Mouse (Mus musculus) inflammation-experienced regulatory T-cells, adult 6 months (primary cell): ENCODE results near the gene Tgtp2. TPM values are rescaled to one million over a fixed set of nuclear protein-coding genes. Genes with fewer than 3 reads are reported as not detected.
A peak's percentile ranks its signal among the peaks of the same experiment; 100 is the strongest.
"Not testable (repeated sequence)": the region's sequence is repeated elsewhere in the genome, so short reads cannot be mapped to it uniquely, and the experiment has no call there.

Experiments used
- ATAC-seq: one replicate; pipeline ENCODE4 v1.8.0; 2017
- polyA plus RNA-seq, 3 experiments: library from polyadenylated mRNA; unstranded; fragments of 100-300 nt; shearing (Covaris generic); gene quantifications; one replicate each; pipeline ENCODE4 v1.2.1; 2017

Gene Tgtp2
- polyA plus RNA-seq, 3 experiments from 2014 or later = 344 to 542 (median 352) TPM

DNA sequence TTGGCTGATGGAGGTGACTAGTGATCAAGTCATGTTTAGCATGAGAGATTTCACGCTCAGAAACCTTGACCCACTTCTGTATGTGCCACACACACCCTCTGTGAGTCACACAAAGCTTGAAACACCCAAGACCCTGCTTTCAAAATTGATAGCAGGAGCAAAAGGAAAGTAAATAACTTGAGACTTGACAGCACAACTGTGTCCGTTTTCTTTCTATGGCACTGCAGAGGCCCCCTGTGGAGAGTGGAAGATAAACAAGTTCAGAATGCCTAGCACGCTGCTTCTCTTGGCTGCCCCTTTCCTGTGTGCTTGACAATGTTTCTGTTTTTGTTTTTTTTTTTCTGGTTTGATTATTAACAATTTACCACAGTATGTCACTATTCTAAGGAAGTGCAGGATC, 20.9 kb upstream of the Tgtp2 start:
- peak; percentile 49 for ATAC-seq

DNA sequence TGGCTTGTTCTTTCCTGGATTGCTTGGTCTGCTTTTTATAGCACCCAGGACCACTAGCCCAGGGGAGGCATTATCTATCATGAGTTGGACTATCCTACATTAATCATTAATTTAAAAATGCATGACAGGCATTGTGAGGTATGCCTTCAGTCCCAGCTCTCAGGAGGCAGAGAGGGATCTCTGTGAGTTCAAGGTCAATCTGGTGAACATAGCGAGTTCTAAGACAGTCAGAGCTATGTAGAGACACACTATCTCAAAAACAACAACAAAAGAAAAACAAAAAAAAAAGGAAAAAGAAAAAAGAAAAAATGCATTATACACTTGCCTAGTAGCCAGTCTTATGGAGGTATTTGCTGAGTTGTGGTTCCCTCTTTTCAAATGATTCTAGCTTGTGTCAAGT, 20.4 kb upstream of the Tgtp2 start:
- no peak for ATAC-seq

DNA sequence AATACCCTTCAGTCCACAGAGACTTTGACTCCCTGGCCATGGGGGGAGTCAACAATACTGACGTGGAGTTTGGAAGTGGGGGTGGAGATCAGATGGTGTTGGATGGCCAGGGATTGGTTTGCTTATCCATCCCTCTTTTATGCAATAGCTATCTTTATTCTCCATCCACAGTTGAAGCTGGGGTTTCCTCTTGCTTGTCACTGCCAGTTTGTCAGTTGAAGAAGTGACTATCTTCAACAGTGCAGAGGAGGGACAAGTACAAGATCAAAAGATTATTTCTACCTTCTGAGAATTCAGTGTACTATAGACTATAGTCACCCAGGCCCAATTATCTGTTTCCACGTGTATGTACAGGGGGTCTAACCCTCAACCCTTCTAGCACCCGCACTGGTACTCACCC, 19.8 kb upstream of the Tgtp2 start:
- ATAC-seq = no peak

DNA sequence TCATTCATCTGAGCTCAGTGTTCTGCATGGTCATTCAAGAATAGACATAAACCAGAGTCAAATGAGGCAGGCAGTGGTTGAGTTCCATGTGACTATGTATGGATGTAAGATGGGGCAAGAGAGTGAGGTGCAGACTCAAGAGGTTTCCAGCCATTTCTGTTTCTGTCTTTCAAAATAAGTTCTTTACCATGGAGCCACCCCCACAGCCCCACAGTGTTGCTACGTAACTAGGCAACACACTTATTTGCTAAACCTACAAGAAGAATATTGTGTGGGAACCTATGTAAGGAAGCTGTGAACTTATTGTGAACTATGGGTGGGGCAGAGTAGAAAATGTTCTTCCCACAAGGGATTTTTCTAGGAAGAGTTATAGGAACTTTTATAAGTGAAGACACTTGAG, 19.1 kb upstream of the Tgtp2 start:
- ATAC-seq = peak; percentile 19

DNA sequence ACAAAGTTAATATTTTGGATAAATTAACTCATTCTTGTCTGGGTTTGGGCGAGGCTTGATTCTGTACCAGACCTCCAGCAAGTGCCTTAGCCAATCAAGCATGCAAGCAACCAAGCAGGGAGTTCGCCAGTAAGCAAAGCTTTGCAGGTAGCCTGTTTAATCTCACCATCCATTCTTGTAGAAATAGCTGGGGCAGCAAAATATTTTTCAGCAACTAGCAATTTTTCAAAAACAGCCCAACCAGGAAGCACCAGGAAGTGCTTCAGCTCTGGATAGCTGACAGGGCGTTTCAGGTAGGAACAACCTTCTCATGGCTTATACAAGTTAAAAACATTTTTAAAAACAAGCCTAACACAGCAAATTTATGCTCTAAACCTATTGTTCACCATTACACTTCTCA, 17.9 kb upstream of the Tgtp2 start:
- ATAC-seq = peak; percentile 2

DNA sequence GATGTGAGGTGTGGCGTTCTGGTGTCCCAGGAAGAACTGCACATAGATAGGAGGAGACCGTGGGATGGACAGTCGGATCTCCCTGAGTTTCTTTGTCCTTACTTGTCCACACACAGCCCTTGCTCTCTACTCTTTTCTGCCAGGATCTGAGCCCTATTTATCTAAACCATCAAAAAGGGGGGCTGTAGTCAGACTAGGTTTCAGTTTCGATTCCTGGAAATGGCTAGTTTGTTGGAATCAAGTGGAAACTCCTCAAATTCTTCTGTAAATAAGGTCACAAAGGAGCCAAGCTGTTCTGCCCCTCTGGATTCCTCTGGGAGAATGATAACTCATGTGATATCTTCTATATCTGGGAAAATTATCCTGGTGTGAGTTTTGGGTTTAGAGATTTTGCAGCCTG, 17.4 kb upstream of the Tgtp2 start:
- ATAC-seq = no peak

DNA sequence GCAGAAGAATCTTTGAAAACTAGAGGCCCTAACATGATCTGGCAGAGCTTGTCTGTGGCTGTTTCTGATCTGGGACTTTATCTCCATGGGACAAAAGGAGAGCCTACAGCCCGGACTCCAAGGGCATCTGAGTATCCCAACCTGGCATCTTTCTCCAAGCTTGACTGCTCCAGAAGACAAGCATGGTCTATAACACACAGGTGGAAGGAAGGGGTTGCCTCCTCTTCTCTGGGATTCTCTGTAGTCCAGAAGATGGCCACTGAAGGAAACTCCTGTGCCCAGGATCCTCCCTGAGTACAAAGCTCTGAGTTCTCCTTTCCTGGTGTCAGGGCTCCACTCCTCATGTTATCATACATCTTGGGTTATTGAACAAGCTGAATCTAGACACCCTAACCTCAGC, 16.6 kb upstream of the Tgtp2 start:
- no peak for ATAC-seq

DNA sequence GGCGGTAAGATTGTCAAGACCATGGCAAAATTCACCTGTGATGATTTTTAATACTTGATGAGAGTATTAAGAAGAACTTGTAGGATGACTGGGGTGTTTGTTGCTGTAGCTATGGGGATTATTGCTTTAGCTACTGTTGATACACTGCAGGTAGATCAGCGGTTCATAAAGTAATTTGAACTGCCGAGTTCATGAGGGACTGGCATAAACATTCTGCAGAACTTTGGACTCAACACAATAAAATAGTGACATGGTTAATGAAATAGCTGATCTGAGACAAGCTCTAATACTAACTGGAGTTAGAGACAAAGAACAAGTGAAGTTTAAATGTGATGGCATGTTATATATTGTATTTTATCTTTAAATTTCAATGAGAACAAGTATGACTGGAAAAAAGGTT, 14.7 kb upstream of the Tgtp2 start:
- no peak for ATAC-seq

DNA sequence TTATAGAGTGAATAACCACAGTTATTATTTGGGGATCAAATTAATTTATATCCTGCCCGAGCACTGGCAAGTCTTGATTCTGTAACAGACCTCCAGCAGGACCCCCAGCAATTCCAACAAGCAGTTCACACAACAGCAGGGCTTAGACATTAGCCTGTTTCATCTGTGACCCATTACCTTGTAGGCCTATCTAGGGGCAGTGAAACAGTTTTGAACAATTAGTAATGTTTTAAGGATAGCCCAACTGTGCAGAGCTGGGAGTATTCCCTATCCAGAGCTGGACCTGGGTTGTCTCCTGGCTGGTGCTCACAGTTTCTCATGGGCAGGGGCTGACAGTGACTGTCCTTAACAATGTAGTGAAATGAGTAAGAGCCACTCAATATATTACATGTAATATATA, 13.0 kb upstream of the Tgtp2 start:
- no peak for ATAC-seq

DNA sequence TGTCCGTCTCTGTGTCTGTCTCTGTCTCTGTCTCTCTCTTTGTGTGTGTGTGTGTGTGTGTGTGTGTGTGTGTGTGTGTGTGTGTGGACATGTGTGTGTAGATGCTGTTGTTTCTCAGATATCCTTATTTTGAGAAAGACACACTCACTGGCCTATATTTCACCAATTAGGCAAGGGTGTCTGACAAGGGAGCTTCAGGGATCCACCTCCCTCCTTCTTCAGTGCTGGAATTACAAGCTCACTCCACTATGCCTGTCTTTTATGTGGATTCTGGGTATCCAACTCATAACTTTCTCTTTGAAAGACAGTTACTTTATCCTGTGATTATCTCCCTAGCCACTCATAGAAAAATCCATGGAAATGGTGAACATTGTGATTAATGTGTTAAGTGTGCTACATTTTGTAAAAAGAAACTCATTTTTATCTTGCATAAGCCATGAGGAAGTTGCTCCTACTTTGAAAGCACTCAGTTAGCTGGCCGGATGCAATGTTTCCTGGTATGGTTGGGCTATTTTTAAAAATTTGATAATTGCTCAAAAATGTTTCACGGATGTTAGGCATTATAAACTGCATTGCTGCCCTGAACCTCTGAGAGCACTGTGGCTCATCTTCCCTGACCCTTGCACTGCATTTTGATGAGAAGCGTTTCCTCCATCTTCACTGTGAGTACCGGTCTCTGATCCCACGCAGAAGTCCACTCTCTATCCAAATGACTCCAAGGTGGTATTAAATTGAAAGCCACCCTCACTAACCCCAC, 12.2 kb upstream of the Tgtp2 start, which contains the start of gene Ifi47:
TSS of gene Ifi47 (plus strand) at position 587 of the 757 bp plus-strand sequence.
- ATAC-seq = peak; percentile 74

DNA sequence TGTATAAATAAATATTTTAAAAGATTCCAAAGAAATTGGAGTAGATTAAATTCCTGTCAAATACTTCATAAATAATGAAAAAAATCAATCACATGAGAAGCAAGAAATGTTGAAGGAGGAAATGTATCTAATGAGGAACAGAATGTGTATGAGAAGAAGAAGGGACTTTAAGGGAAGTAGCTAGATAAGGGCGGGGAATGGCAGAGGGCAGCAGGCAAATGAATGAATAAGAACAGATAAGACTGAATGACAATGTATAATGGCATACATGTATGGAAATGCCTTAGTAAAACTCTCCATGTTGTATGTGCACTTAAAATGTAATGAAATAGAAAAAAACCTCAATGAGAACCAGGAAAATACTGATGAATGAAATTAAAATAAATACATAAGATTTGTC, 4.4 kb upstream of the Tgtp2 start:
- ATAC-seq = no peak

DNA sequence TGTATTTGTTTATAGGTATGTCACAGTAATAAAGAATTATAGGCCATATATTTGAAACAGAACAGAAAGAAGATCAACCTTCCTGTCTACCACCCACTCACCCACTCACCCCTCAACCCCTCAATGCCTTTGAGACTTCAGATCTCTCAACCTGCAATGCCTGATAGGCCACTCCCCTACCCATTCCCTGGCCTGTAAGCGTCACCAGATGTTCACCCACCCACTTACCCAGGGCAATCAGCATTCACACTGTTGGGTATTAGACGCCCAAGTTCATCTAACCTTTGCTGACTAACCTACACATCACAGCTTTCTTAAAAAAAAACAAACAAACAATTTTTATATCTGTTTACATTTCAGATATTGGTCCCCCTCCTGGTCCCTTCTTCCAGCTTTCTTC, 2.1 kb downstream of the Tgtp2 start:
- ATAC-seq = peak; percentile 74

DNA sequence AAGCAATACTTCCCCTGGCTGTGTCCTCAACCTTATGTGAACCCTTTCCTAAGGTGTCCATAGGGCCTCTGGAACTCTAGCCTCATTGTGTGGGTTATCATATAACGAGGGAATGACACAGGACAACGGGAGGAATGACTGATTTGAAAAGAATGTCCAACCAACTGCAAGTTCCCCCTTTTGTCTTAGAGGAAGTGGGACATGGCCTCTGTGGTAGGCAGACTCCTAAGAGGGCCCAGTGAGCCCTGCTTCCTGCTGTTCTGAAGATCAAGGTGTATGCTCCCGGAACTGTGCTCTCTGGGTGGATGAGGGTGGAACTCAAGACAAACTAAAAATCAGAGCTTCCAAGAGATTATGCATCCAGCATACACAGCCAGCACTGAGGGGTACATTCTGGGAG, 3.9 kb downstream of the Tgtp2 start:
- ATAC-seq = peak; percentile 44

DNA sequence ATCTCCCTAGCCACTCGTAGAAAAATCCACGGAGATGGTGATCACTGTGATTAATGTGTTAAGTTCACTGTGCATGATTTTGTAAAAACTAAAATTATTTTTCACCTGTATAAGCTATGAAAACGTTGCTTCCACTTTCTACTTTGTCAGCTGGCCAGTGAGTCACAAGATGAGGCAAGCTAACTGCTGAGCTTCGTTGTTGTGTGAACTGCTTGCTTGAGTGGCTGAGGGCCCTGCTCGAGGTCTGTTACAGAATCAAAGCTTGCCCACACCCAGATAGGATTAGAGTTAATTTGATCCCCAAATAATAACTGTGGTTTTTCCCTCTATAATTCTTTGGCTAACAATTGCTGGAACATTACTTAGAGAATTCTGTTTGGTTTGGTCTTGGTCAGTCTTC, 12.1 kb downstream of the Tgtp2 start:
- ATAC-seq = not testable (repeated sequence)

DNA sequence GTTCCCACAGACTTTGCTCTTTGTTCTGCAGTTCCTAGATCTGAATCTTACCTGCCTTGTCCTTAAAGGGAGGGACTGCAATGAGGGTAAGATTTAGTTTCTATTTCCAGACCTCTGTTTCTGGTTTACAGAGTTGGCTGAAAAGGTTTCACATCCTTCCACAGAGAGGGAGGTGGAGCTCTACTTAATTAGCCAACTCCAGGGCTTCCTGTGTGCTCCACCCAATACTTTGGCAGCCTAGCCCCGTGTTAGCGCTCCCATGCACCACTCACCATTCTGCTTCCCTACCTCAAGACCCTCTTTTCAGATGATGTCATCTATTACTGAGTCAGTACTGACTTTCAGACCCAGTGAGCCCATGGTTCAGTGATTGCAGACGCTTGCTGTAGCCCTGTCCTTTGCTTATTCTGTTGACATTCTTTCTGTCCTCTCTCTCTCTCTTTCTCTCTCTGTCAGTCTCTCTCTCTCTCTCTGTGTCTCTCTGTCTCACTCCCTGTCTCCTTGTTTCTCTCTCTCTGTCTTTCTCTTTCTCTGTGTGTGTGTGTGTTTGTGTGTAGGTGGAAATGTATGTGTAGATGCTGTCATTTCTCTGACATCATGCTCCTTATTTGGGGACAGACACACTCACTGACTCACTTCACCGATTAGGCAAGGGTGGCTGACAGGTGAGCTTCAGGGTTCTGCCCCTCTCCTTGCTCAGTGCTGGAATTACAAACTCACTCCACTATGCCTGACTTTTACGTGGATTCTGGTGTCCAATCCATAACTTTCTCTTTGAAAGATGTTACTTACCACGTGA, 12.7 kb downstream of the Tgtp2 start, which contains the start of gene 9930111J21Rik2:
TSS of gene 9930111J21Rik2 (minus strand) at position 150 of the 799 bp plus-strand sequence.
- peak; percentile 78 for ATAC-seq

DNA sequence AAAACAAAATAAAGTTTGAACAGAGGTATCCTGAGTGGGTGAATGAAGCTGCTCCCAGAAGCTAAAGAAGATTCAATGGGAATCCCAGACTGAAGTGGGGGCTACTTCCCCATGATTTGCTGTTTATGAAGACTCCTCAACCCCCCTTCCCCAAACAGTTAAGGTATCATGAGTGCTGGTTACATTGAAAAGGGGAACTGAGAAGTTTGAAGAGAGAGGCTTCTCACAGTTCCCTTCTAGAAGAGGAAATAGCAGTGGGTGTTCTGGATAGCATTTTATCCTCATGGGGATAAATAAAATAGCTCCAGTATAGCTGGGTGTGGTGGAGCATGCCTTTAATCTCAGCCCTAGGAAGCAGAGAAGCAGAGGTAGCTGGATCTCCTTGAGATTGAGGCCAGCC, 13.9 kb downstream of the Tgtp2 start:
- not testable (repeated sequence) for ATAC-seq

DNA sequence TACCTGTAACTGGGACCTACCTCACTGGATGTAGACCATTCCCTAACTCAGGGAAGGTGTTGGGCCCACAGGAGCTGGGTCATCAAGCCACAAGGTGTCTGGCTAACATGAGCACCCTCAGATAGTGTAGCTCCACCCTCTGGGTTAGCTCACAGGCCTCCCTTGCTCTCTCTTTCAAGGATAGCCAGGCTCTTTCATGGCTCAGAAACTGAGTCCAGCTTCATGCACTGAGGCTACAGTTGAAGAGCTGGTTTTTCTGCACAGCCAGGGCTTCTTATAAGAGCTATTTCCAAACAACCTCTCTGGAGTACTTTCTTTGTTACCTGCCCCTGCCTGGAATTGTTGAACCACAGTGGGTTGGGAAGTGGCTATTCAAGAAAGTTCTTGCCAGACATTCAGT, 51.9 kb downstream of the Tgtp2 start:
- not testable (repeated sequence) for ATAC-seq

Other genes starting within 250 kb of the Tgtp2 start
- 1 to 10 TPM; 2.5 to 4.6 (median 3.3) TPM for gene Trim41, start 246.9 kb downstream of the Tgtp2 start, polyA plus RNA-seq
- 1 to 10 TPM in 2 of 3 experiments, under 1 TPM in 1; 0.58 to 2.1 (median 1.1) TPM for gene Trim7, start 238.1 kb downstream of the Tgtp2 start, polyA plus RNA-seq
- 1 to 10 TPM; 1.3 to 2.8 (median 2.5) TPM for gene Gm12184, start 237.6 kb downstream of the Tgtp2 start, polyA plus RNA-seq
- gene Irgm1, start 192.5 kb downstream of the Tgtp2 start, polyA plus RNA-seq = 100 to 1,000 TPM; 172 to 210 (median 188) TPM
- gene Gm5431, start 162.0 kb downstream of the Tgtp2 start, polyA plus RNA-seq = under 1 TPM; 0.22 to 0.59 (median 0.56) TPM
- 100 to 1,000 TPM; 181 to 259 (median 225) TPM for gene Psme2b, start 118.0 kb downstream of the Tgtp2 start, polyA plus RNA-seq
- gene Olfr56, start 85.3 kb downstream of the Tgtp2 start, polyA plus RNA-seq = under 1 TPM; 0.40 to 0.94 (median 0.52) TPM
- 100 to 1,000 TPM; 121 to 163 (median 155) TPM for gene 9930111J21Rik1, start 84.8 kb downstream of the Tgtp2 start, polyA plus RNA-seq
- gene Gm12185, start 72.0 kb downstream of the Tgtp2 start, polyA plus RNA-seq = 1 to 10 TPM; 3.0 to 8.4 (median 5.0) TPM
- 100 to 1,000 TPM; 207 to 408 (median 255) TPM for gene Tgtp1, start 70.0 kb downstream of the Tgtp2 start, polyA plus RNA-seq
- 100 to 1,000 TPM; 118 to 148 (median 136) TPM for gene 9930111J21Rik2, start 13.0 kb downstream of the Tgtp2 start, polyA plus RNA-seq
- 100 to 1,000 TPM; 364 to 477 (median 416) TPM for gene Ifi47, start 12.4 kb upstream of the Tgtp2 start, polyA plus RNA-seq
- gene Olfr1396, start 50.7 kb upstream of the Tgtp2 start, polyA plus RNA-seq = under 1 TPM in 2 of 3 experiments, not detected in 1; 0.67 to 0.74 TPM
- gene Olfr1395, start 78.1 kb upstream of the Tgtp2 start, polyA plus RNA-seq = not detected
- not detected for gene Olfr1394, start 90.2 kb upstream of the Tgtp2 start, polyA plus RNA-seq
- under 1 TPM in 1 of 3 experiments, not detected in 2; 0.39 TPM for gene Btnl9, start 123.0 kb upstream of the Tgtp2 start, polyA plus RNA-seq
- 10 to 100 TPM; 43.8 to 49.9 (median 49.6) TPM for gene Zfp62, start 139.1 kb upstream of the Tgtp2 start, polyA plus RNA-seq
- gene Mgat1, start 180.0 kb upstream of the Tgtp2 start, polyA plus RNA-seq = 10 to 100 TPM; 62.3 to 88.6 (median 70.5) TPM
- not detected for gene Olfr1393, start 214.1 kb upstream of the Tgtp2 start, polyA plus RNA-seq
- not detected for gene Olfr1392, start 221.1 kb upstream of the Tgtp2 start, polyA plus RNA-seq
- gene Olfr10, start 240.5 kb upstream of the Tgtp2 start, polyA plus RNA-seq = not detected